Mouse (Mus musculus) v-Abl transformed pro-B cells (cell line): ENCODE results near the gene Ripor1.

ENCODE experiments used
- in situ Hi-C, 2 experiments: fragments of 400-800 bp; cut with MboI; formaldehyde crosslinking; loops; one replicate each; pipeline ENCODE4 v1.15.1; 2025; ENCODE audit not compliant: unreplicated experiment in 2 of 2

The Ripor1 gene

GRCm38 (mm10) chr8:105602540-105602939, 2.5 kb upstream of the Ripor1 start:
- in situ Hi-C loops: loop anchor here (10.0 kb wide), 2 partner anchors 332 to 452 kb away; partner anchors contain the start of genes Ctrl (in 1 of the 2), Nfatc3 (in 1 of the 2) and Psmb10 (in 1 of the 2)

GRCm38 (mm10) chr8:105605491-105606188, 585 bp downstream of the Ripor1 start:
- in situ Hi-C loops: loop anchor here (5.0 to 10.0 kb wide), 3 partner anchors 82 to 449 kb away; partner anchors contain the start of genes Carmil2 (in 1 of the 2), Ctrl (in 1 of the 2), Nfatc3 (in 1 of the 2) and Psmb10 (in 1 of the 2)

- in situ Hi-C loops: loop anchor here (5.0 to 10.0 kb wide), 3 partner anchors 81 to 448 kb away; partner anchors contain the start of genes Carmil2 (in 1 of the 2), Ctrl (in 1 of the 2), Nfatc3 (in 1 of the 2) and Psmb10 (in 1 of the 2)
Observed at GRCm38 (mm10) chr8:105606189-105607023, 1.4 kb downstream of the Ripor1 start.

- in situ Hi-C loops: loop anchor here (5.0 to 10.0 kb wide), 3 partner anchors 80 to 448 kb away; partner anchors contain the start of genes Carmil2 (in 1 of the 2), Ctrl (in 1 of the 2), Nfatc3 (in 1 of the 2) and Psmb10 (in 1 of the 2)
Observed at GRCm38 (mm10) chr8:105607062-105607461, 2.0 kb downstream of the Ripor1 start.

- in situ Hi-C loops: loop anchor here (5.0 to 10.0 kb wide), 3 partner anchors 80 to 447 kb away; partner anchors contain the start of genes Carmil2 (in 1 of the 2), Ctrl (in 1 of the 2), Nfatc3 (in 1 of the 2) and Psmb10 (in 1 of the 2)
Observed at GRCm38 (mm10) chr8:105607684-105608083, 2.6 kb downstream of the Ripor1 start.

GRCm38 (mm10) chr8:105609355-105609754, 4.3 kb downstream of the Ripor1 start:
- in situ Hi-C loops: loop anchor here (5.0 to 10.0 kb wide), 3 partner anchors 78 to 445 kb away; partner anchors contain the start of genes Carmil2 (in 1 of the 2), Ctrl (in 1 of the 2), Nfatc3 (in 1 of the 2) and Psmb10 (in 1 of the 2)

- in situ Hi-C loops: loop anchor here (5.0 to 10.0 kb wide), 3 partner anchors 78 to 445 kb away; partner anchors contain the start of genes Carmil2 (in 1 of the 2), Ctrl (in 1 of the 2), Nfatc3 (in 1 of the 2) and Psmb10 (in 1 of the 2)
Observed at GRCm38 (mm10) chr8:105609771-105610170, 4.7 kb downstream of the Ripor1 start.

- in situ Hi-C loops: no loop called here
Observed at GRCm38 (mm10) chr8:105611836-105612235, 6.8 kb downstream of the Ripor1 start.

- in situ Hi-C loops: no loop called here
Observed at GRCm38 (mm10) chr8:105613037-105613436, 8.0 kb downstream of the Ripor1 start.

- in situ Hi-C loops: no loop called here
Observed at GRCm38 (mm10) chr8:105613830-105614511, 8.9 kb downstream of the Ripor1 start.

GRCm38 (mm10) chr8:105615942-105616341, 10.9 kb downstream of the Ripor1 start:
- in situ Hi-C loops: no loop called here

GRCm38 (mm10) chr8:105617451-105618278, 12.6 kb downstream of the Ripor1 start:
- in situ Hi-C loops: no loop called here

- in situ Hi-C loops: no loop called here
Observed at GRCm38 (mm10) chr8:105618279-105618634, 13.2 kb downstream of the Ripor1 start.

GRCm38 (mm10) chr8:105618892-105619591, 14.0 kb downstream of the Ripor1 start:
- in situ Hi-C loops: no loop called here

GRCm38 (mm10) chr8:105620211-105620610, 15.2 kb downstream of the Ripor1 start:
- in situ Hi-C loops: no loop called here

GRCm38 (mm10) chr8:105620946-105621720, 16.1 kb downstream of the Ripor1 start:
- in situ Hi-C loops: no loop called here

- in situ Hi-C loops: no loop called here
Observed at GRCm38 (mm10) chr8:105621841-105622240, 16.8 kb downstream of the Ripor1 start.

GRCm38 (mm10) chr8:105622421-105622920, 17.4 kb downstream of the Ripor1 start:
- in situ Hi-C loops: no loop called here
